Mouse (Mus musculus): ENCODE results near the gene Vmn2r83. TPM values are rescaled to one million over a fixed set of nuclear protein-coding genes. Genes with fewer than 3 reads are reported as not detected.
"Not testable (repeated sequence)": the region's sequence is repeated elsewhere in the genome, so short reads cannot be mapped to it uniquely, and the experiment has no call there.

Vmn2r83 gene
- not detected in 2 replicates for polyA plus RNA-seq (2016; fragmentation: Nextera tagmentation; extraction: Ambion mirVana)

DNA sequence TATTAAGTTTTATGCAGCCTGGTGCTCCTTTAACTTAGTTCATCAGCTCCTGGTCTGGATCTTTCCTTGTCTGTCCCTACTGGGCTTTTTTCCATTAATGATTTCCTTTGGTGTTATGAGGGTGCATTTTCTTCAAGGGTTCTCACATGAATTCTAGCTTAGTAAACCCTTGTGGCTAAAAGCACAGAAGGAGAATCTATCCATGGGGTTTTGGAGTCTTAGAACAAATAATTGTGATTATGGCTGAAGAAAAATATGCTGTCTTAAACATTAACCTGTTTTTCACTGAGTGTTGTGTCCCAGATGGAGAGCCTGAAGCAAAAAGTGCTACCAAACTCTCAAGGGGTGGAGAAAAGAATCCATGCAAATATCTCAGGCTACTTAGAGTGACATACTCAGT lies at the start of gene Vmn2r83:
Gene Vmn2r83, plus strand, starts transcription at position 301 of the 400 bp plus-strand sequence.
- Histone ChIP-seq H3K27ac (no peak within 1 kb of the TSS), H3K27me3 (no peaks in the 10 kb centered on the region), H3K9me3 (no peaks in the 10 kb centered on the region), H3K4me3 (replicated peaks) (no peak within 1 kb of the TSS), H3K36me3 (no peaks in the 10 kb centered on the region), H3K4me2 (no peak within 1 kb of the TSS), H3K4me1 (replicated peaks) (no peaks in the 10 kb centered on the region), H3K9ac (replicated peaks) (no peak within 1 kb of the TSS)
- ATAC-seq (ENCODE audit: insufficient number of reproducible peaks, insufficient read depth, low FRiP score, low TSS enrichment, low read depth), result no peak

- not testable (repeated sequence) for H3K9ac ChIP-seq (replicated peaks); H3K4me2 ChIP-seq; H3K4me1 ChIP-seq (replicated peaks); H3K9me3 ChIP-seq; H3K27ac ChIP-seq; H3K4me3 ChIP-seq (replicated peaks); H3K27me3 ChIP-seq; ATAC-seq (ENCODE audit: insufficient number of reproducible peaks, insufficient read depth, low FRiP score, low TSS enrichment, low read depth); H3K36me3 ChIP-seq
- WGBS, result 86% methylated on average over 23 of the region's 23 CpGs
Measured at GRCm38 (mm10) chr10:79435141-79435820, 33.2 kb upstream of the Vmn2r83 start.

DNA sequence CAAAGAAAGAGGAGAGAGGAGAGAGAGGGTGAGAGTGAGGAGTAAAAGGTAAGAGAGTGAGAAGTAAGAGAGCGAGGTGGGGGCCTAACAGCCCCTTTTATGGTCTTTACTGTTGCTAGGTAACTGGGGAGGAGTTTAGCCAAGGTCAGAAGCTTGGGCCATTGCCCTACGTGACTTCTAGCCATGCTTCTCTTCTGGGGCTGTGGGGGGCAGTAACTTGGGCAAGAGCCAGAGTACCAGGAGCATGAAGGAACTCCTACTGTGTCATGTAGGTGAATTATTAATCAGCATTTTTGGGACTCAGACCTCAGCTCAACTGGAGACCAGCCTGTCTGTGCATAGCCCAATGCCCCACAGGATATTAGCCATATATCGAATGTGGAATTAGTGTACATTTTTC lies 27.4 kb downstream of the Vmn2r83 start:
- H3K27me3 ChIP-seq, result no peaks in the 10 kb centered on the region
- no peak for ATAC-seq (ENCODE audit: insufficient number of reproducible peaks, insufficient read depth, low FRiP score, low TSS enrichment, low read depth)
- WGBS, result 57% methylated on average over 3 of the region's 3 CpGs
- H3K9me3 ChIP-seq, result 0 out of 2 replicates have a peak, but pooled peaks cover 3% of the 10 kb centered on the region
- H3K9ac ChIP-seq (replicated peaks), result no peak overlapping the region
- no peak overlapping the region for H3K4me3 ChIP-seq (replicated peaks)
- H3K4me1 ChIP-seq (replicated peaks), result no peaks in the 10 kb centered on the region
- no peak overlapping the region for H3K4me2 ChIP-seq
- H3K27ac ChIP-seq, result no peak overlapping the region
- no peaks in the 10 kb centered on the region for H3K36me3 ChIP-seq

DNA sequence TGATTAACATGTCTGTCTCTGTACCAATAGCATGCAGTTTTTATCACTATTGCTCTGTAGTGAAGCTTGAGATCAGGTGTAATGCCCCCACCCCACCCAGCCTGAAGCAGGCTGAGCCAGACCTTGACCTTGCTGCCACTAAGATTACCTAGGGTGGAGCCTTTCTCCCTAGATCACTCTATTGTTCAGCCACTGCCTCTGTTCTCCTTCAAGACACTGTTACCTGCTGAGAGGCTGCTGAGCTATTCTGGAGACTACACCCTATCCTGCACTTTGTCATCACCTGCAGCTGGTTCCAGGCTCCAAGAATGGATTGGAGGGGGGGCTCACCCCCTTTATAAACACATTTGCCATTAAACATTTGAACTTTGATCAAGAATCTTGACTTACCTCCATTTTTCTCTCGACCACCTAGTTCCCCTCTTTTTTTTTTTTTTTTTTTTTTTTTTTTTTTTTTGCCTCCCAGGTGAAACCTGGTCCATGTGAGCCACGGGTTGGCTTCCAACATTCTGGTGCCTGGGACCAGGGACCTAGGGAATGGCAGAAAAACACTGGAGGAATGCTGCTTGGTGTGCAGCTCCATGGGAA lies 28.3 kb downstream of the Vmn2r83 start:
- H3K27ac ChIP-seq, result no peak overlapping the region
- no peak for ATAC-seq (ENCODE audit: insufficient number of reproducible peaks, insufficient read depth, low FRiP score, low TSS enrichment, low read depth)
- H3K36me3 ChIP-seq, result no peaks in the 10 kb centered on the region
- H3K27me3 ChIP-seq, result no peaks in the 10 kb centered on the region
- H3K4me2 ChIP-seq, result no peak overlapping the region
- H3K4me1 ChIP-seq (replicated peaks), result no peaks in the 10 kb centered on the region
- H3K9ac ChIP-seq (replicated peaks), result no peak overlapping the region
- H3K9me3 ChIP-seq, result 0 out of 2 replicates have a peak, but pooled peaks cover 3% of the 10 kb centered on the region
- no peak overlapping the region for H3K4me3 ChIP-seq (replicated peaks)
- 63% methylated on average over 2 of the region's 2 CpGs for WGBS

- Histone ChIP-seq H3K4me2 (no peak overlapping the region), H3K9ac (replicated peaks) (no peak overlapping the region), H3K4me3 (replicated peaks) (no peak overlapping the region), H3K27me3 (no peaks in the 10 kb centered on the region), H3K4me1 (replicated peaks) (no peaks in the 10 kb centered on the region), H3K36me3 (no peaks in the 10 kb centered on the region), H3K9me3 (0 out of 2 replicates have a peak, but pooled peaks cover 3% of the 10 kb centered on the region), H3K27ac (no peak overlapping the region)
- WGBS, result 74% methylated on average over 6 of the region's 6 CpGs
- ATAC-seq (ENCODE audit: insufficient number of reproducible peaks, insufficient read depth, low FRiP score, low TSS enrichment, low read depth), result no peak
Measured at GRCm38 (mm10) chr10:79502830-79503644, 34.5 kb downstream of the Vmn2r83 start.

DNA sequence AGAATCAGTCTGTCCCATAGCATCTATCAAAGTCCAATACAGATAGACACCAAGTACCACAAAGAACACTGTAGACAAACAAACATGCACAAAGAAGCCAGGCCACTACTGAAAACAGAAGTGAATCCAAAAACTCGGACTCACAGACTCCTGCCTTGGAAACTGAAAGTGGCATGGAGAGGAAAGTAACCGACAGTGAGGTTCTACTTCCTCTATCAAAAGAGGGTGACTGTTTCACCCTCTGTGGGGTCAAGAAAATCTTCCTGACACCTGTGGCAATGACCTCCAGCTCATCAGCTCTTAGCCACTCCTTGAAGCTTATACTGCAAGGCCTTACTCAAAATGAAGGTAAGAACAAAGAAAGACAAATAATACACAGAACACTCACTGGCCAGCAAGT lies 38.2 kb downstream of the Vmn2r83 start:
- H3K4me1 ChIP-seq (replicated peaks), result no peaks in the 10 kb centered on the region
- ATAC-seq (ENCODE audit: insufficient number of reproducible peaks, insufficient read depth, low FRiP score, low TSS enrichment, low read depth), result no peak
- H3K4me2 ChIP-seq, result no peak overlapping the region
- H3K4me3 ChIP-seq (replicated peaks), result no peak overlapping the region
- no peaks in the 10 kb centered on the region for H3K27me3 ChIP-seq
- no peak overlapping the region for H3K9ac ChIP-seq (replicated peaks)
- H3K27ac ChIP-seq, result no peak overlapping the region
- no peaks in the 10 kb centered on the region for H3K9me3 ChIP-seq
- H3K36me3 ChIP-seq, result no peaks in the 10 kb centered on the region
- WGBS, result 88% methylated on average over 2 of the region's 2 CpGs

DNA sequence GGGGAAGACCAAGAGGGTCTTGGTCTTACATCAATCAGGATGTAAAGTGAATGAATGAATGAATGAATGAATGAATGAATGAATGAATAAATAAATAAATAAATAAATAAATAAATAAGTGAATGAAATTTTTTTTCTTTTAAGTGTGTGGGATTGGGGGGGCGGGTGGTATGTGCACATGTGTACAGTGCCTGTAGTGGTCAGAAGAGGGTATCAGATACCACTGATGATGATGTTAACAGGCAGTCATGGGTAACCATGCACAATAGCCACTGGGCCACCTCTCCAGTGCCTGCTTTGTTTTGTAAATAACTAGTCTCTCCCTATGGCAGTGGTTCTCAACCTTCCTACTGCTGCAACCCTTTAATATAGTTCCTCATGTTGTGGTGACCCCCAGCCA lies 55.9 kb downstream of the Vmn2r83 start:
- Histone ChIP-seq H3K27ac (no peak overlapping the region), H3K36me3 (peaks cover 22% of the 10 kb centered on the region), H3K4me1 (replicated peaks) (no peaks in the 10 kb centered on the region), H3K27me3 (no peaks in the 10 kb centered on the region), H3K9ac (replicated peaks) (no peak overlapping the region), H3K9me3 (no peaks in the 10 kb centered on the region), H3K4me3 (replicated peaks) (no peak overlapping the region), H3K4me2 (no peak overlapping the region)
- no peak for ATAC-seq (ENCODE audit: insufficient number of reproducible peaks, insufficient read depth, low FRiP score, low TSS enrichment, low read depth)
- 93% methylated on average over 1 of the region's 1 CpGs for WGBS

DNA sequence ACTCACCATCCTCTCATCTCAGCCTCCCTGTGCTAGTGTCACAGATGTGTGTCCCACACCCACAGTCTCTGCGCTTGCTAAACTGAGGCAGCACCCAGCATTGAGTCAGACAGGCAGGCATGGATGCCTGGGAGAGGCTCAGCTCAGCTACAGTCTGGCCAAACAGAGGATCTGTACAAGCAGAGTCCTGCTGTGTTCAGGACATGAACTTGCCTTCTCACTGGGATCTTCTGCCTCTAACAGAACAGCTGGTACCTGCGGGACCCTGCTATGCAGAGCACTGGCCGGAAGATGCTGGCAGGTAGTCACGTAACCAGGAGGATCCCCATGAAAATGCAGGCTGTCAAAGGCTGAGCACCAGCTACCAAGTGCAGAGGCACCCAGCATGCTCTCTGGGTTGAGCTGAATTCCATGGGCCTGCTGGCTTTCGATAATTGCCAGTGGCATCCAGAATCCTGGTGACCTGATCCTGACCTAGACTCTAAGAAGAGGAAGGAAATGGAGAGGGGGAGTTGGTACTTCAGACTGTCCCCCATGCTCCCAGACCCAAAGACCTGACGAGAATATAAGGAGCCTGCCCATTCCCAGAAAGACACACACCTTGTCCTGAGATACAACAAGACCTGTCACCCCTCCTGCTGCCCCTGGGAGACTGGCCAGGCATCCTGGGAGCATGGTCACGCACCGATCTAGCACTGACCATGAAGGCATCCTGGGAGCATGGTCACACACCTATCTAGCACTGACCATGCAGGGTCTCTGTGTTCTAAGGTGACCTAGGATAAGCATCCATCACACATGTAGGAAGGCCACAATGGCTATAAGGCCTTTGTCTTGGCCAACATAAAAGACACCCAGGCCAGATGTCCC lies 57.2 kb downstream of the Vmn2r83 start:
- H3K9ac ChIP-seq (replicated peaks), result no peak overlapping the region
- no peak overlapping the region for H3K4me3 ChIP-seq (replicated peaks)
- H3K27me3 ChIP-seq, result no peaks in the 10 kb centered on the region
- H3K36me3 ChIP-seq, result peaks cover 29% of the 10 kb centered on the region
- WGBS, result 89% methylated on average over 8 of the region's 8 CpGs
- no peak overlapping the region for H3K27ac ChIP-seq
- H3K4me2 ChIP-seq, result no peak overlapping the region
- no peaks in the 10 kb centered on the region for H3K4me1 ChIP-seq (replicated peaks)
- no peaks in the 10 kb centered on the region for H3K9me3 ChIP-seq
- no peak for ATAC-seq (ENCODE audit: insufficient number of reproducible peaks, insufficient read depth, low FRiP score, low TSS enrichment, low read depth)

- H3K9me3 ChIP-seq, result no peaks in the 10 kb centered on the region
- H3K9ac ChIP-seq (replicated peaks), result no peak overlapping the region
- H3K4me1 ChIP-seq (replicated peaks), result no peaks in the 10 kb centered on the region
- no peak overlapping the region for H3K27ac ChIP-seq
- H3K27me3 ChIP-seq, result no peaks in the 10 kb centered on the region
- H3K4me2 ChIP-seq, result no peak overlapping the region
- ATAC-seq (ENCODE audit: insufficient number of reproducible peaks, insufficient read depth, low FRiP score, low TSS enrichment, low read depth), result no peak
- WGBS, result 82% methylated on average over 12 of the region's 12 CpGs
- H3K36me3 ChIP-seq, result peaks cover 29% of the 10 kb centered on the region
- H3K4me3 ChIP-seq (replicated peaks), result no peak overlapping the region
Measured at GRCm38 (mm10) chr10:79526661-79527452, 58.3 kb downstream of the Vmn2r83 start.

DNA sequence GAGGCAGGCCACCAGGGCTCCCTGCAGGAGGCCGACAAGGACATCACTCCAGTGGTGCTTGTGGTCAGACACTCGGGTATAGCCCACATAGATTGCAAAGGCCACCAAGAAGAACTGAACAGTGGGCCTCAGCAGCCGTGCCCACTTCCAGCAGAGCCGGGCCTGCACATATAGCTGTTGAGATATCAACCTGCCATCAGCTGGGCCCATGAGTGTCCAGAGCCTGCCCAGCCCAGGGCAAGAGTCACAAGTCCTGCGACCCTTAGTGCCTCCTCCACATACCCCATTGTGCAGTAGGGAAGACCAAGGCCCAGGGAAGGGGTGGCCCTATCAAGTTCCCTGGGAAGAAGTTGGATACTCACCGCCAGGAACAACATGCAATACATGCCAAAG lies 58.9 kb downstream of the Vmn2r83 start:
- Histone ChIP-seq H3K4me1 (replicated peaks) (0 out of 2 replicates have a peak, but pooled peaks cover under 1% of the 10 kb centered on the region), H3K9ac (replicated peaks) (no peak overlapping the region), H3K27ac (no peak overlapping the region), H3K4me2 (no peak overlapping the region), H3K9me3 (no peaks in the 10 kb centered on the region), H3K36me3 (peaks cover 29% of the 10 kb centered on the region), H3K4me3 (replicated peaks) (no peak overlapping the region), H3K27me3 (no peaks in the 10 kb centered on the region)
- 92% methylated on average over 6 of the region's 6 CpGs for WGBS
- no peak for ATAC-seq (ENCODE audit: insufficient number of reproducible peaks, insufficient read depth, low FRiP score, low TSS enrichment, low read depth)
